9 mouse cellular contexts compared by ENCODE assay signal in the genomic region with DNA sequence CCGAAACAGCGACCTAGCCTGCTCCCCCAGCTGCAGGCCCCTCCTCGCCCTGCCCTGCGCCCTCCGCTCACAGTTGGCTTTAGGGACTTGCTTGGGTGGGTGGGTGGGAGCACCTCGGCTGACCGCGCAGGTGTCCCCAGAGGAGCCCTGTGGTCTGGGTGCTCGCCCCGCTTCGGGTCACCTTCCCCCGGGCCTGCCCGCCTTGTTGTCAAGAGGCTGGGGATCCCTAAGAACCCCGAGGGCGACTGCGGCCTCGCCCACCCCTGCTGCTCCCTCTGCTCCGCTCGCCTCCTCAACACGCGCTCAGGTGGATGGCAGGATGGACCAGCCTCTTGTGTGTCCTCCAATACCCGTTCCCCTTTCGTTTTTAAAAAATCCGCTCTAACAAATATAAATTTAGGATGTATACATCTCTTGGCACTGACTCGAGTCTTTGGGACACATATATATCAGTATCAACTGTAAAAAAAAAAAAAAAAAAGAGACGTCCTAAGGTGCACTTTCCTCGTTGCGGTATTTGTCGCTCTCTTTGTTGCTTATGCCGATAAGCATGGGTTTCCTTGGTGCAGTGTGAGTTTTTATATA. TPM values are rescaled to one million over a fixed set of nuclear protein-coding genes. Genes with fewer than 3 reads are reported as not detected.
DNase-seq lines count a peak whose midpoint lies in the region; ATAC-seq lines count a peak whose summit lies in the region.
"Had no signal": no experiment of that assay in that cellular context is flagged by ENCODE, and none has a peak within 500 bp of the region (broad histone marks: within the 10 kb centered on the region; RNA-seq: fewer than 3 reads in every experiment).

No protein-coding gene starts in this region.

- no peaks in the 10 kb centered on the region for H3K36me3 ChIP-seq in heart, embryonic 16.5 days (ENCODE audit: control insufficient read depth, insufficient read depth)

- no peak overlapping the region for H3K9ac ChIP-seq in heart, embryonic 16.5 days (ENCODE audit: low read length)

- DNase-seq in gastrocnemius, postnatal 10 days: peak; percentile 10
- no peak for DNase-seq in gastrocnemius, postnatal 36 days
- DNase-seq in ES-CJ7 (ENCODE audit: low read depth, low spot score): peak; percentile 17
- DNase-seq in mesoderm, embryonic 11.5 days (ENCODE audit: low read depth, low spot score): peak; percentile 17
- no peak for DNase-seq in urinary bladder, postnatal 14 days (ENCODE audit: low spot score)
- DNase-seq in urinary bladder, postnatal 25 days (ENCODE audit: low spot score): no peak
- DNase-seq: cerebellum, postnatal 25 days had no signal

- WGBS in heart, embryonic 16.5 days: 7% methylated on average over 30 of the region's 30 CpGs

- H3K4me1 ChIP-seq in heart, embryonic 16.5 days (ENCODE audit: control insufficient read depth, insufficient read depth, low read length): peaks cover 26% of the 10 kb centered on the region

- peak overlapping the region; percentile 55 for H3K4me3 ChIP-seq in heart, embryonic 16.5 days (ENCODE audit: low read length)

- H3K27me3 ChIP-seq in heart, embryonic 16.5 days (ENCODE audit: control insufficient read depth, insufficient read depth, low read length): peaks cover 89% of the 10 kb centered on the region

- H3K4me2 ChIP-seq in heart, embryonic 16.5 days (ENCODE audit: low read depth, low read length): peak overlapping the region; percentile 79

- H3K9me3 ChIP-seq in heart, embryonic 16.5 days (replicated peaks; ENCODE audit: control insufficient read depth, low read length): no peaks in the 10 kb centered on the region

- H3K27ac ChIP-seq in heart, embryonic 16.5 days (ENCODE audit: low read length): no peak overlapping the region

- ATAC-seq in heart, embryonic 16.5 days (replicated peaks; ENCODE audit: extremely low read depth, insufficient read depth, low FRiP score): no peak
- ATAC-seq in inflammation-experienced regulatory T-cells, adult 6 months: no peak

- intact Hi-C loops in gastrocnemius, postnatal 36 days (cut with DNase I): no loop called here

RNA-seq across cellular contexts. Expression of gene Dmrta2, which starts 4.9 kb away (rescaled TPM):
- total RNA-seq in gastrocnemius, postnatal 10 days (2021): under 1 TPM; 0.35 to 0.36 TPM
- not detected for total RNA-seq in gastrocnemius, postnatal 36 days (2021)
- polyA plus RNA-seq in heart, embryonic 16.5 days (2015; fragmentation: Nextera tagmentation; extraction: Ambion mirVana): 0.04 TPM in 1 of 2 replicates, not detected in the other
- polyA plus RNA-seq in inflammation-experienced regulatory T-cells, adult 6 months (2017; shearing (Covaris generic)): not detected

Comparison
In these comparisons a context has a peak if more than half of its experiments do, and no peak if none do; other contexts are left out.
1. DNase-seq: peak in gastrocnemius, postnatal 10 days (single experiment), ES-CJ7 (single experiment) and mesoderm, embryonic 11.5 days (single experiment); none in gastrocnemius, postnatal 36 days (0 of 2), urinary bladder, postnatal 14 days (single experiment) and urinary bladder, postnatal 25 days (single experiment).